Mouse (Mus musculus) left cerebral cortex, adult 11 months (tissue): Measurements from ENCODE around the gene Vmn1r82.

Experiments
- DNase-seq: peaks from one replicate; pipeline ENCODE4 v3.0.0; 2022; ENCODE audit warnings: low spot score

Gene Vmn1r82

DNA sequence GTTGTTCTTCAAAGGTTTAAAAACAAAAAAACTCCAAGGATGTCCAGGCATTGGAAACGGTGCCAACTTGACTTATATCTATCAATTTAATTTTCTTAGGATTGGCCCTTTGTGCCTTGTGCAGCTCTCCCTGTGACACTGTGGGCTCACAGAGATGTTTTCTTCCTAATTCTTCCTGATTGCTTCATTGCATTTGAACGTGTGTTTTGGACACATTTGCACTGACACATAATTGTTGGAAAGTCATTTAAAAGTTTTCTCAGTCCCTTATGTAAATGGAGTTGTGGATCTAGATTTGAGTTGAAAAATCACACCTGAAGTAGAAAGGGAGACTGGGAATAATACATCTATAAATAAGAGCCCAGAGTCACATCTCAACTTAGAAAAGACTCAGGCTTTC lies at the start of gene Vmn1r82:
TSS of gene Vmn1r82 (plus strand) at position 301 of the 400 bp plus-strand sequence.
- DNase-seq = no peak

DNA sequence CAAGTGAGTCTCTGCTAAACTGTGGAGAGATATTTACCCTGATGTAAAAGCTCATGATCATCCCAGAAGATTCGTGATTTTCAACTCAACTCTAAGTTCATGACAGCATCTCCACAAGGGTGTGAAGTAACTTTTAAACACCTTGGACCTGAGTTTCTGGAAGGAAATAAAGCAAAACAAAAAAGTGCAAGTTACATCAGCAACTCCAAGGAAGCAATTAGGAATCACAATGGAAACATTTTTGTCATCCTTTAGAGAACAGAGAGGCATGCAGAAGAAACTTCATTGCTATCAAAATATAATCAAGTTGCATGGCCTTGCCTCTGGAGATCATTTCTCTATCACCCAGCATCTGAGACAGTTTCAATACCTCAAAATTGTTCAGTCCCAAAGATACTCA lies 32.1 kb upstream of the Vmn1r82 start, which contains the start of gene Vmn1r81:
TSS of gene Vmn1r81 (minus strand) at position 101 of the 400 bp plus-strand sequence.
- no peak for DNase-seq

DNA sequence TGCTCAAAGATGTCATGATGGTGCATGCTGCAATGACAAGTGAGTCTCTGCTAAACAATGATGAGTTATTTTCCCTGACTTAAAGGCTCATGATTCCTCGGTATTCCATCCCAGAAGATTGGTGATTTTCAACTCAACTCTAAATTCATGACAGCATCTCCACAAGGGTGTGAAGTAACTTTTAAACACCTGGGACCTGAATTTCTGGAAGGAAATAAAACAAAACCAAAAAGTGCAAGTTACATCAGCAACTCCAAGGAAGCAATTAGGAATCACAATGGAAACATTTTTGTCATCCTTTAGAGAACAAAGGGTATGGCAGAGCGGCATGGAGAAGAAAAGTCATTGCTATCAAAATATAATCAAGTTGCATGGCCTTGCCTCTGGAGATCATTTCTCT lies 29.2 kb downstream of the Vmn1r82 start, which contains the start of gene Vmn1r83:
TSS of gene Vmn1r83 (minus strand) at position 101 of the 400 bp plus-strand sequence.
- no peak for DNase-seq
